Mouse (Mus musculus): ENCODE data around the gene Arfgap3. TPM values are rescaled to one million over a fixed set of nuclear protein-coding genes. Genes with fewer than 3 reads are reported as not detected.
"Not testable (repeated sequence)": the region's sequence is repeated elsewhere in the genome, so short reads cannot be mapped to it uniquely, and the experiment has no call there.

Gene Arfgap3
- polyA plus RNA-seq, 1 experiment from 2014 or later = 37.4 TPM

- not testable (repeated sequence) for H3K27ac ChIP-seq (ENCODE audit: low read depth, low read length)
Observed at GRCm38 (mm10) chr15:83368702-83369101, 18.7 kb upstream of the Arfgap3 start.

DNA sequence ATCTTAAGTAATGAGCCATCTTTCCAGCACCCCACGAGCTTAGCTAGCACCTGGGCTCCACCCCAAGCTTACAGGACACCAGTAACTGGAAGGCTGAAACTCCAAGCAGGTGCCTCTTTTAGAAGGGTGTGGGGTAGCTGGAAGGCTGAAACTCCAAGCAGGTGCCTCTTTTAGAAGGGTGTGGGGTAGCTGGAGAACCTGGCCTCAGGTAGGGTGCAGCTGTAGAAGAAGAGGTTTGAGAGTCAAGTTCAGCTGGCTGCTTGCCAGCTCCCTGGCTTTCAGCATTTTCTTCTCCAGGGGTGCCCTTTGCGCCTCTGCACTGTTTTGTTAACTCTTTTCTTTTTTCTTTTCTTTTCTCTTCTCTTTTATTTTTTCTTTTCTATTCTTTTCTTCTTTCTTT lies 18.2 kb upstream of the Arfgap3 start:
- Histone ChIP-seq H3K4me3 (ENCODE audit: low read depth, low read length) (no peak overlapping the region), H3K9ac (replicated peaks; ENCODE audit: low read depth, low read length) (no peak overlapping the region), H3K4me2 (ENCODE audit: low read depth, low read length) (no peak overlapping the region), H3K27me3 (ENCODE audit: control insufficient read depth, insufficient read depth, low read length) (no peaks in the 10 kb centered on the region), H3K27ac (ENCODE audit: low read depth, low read length) (no peak overlapping the region), H3K9me3 (ENCODE audit: control insufficient read depth, low read length) (no peaks in the 10 kb centered on the region), H3K4me1 (ENCODE audit: control insufficient read depth, insufficient read depth, low read length) (no peaks in the 10 kb centered on the region), H3K36me3 (ENCODE audit: control insufficient read depth, insufficient read depth, low read length) (no peaks in the 10 kb centered on the region)
- ATAC-seq (ENCODE audit: low read depth) = no peak
- 88% methylated on average over 2 of the region's 2 CpGs for WGBS

More at GRCm38 (mm10) chr15:83368702-83369101, 18.7 kb upstream of the Arfgap3 start:
- not testable (repeated sequence) for ATAC-seq (ENCODE audit: low read depth); H3K4me2 ChIP-seq (ENCODE audit: low read depth, low read length); H3K4me1 ChIP-seq (ENCODE audit: control insufficient read depth, insufficient read depth, low read length); H3K27me3 ChIP-seq (ENCODE audit: control insufficient read depth, insufficient read depth, low read length); H3K9ac ChIP-seq (replicated peaks; ENCODE audit: low read depth, low read length); H3K36me3 ChIP-seq (ENCODE audit: control insufficient read depth, insufficient read depth, low read length); H3K9me3 ChIP-seq (ENCODE audit: control insufficient read depth, low read length); H3K4me3 ChIP-seq (ENCODE audit: low read depth, low read length)
- 93% methylated on average over 4 of the region's 4 CpGs for WGBS

DNA sequence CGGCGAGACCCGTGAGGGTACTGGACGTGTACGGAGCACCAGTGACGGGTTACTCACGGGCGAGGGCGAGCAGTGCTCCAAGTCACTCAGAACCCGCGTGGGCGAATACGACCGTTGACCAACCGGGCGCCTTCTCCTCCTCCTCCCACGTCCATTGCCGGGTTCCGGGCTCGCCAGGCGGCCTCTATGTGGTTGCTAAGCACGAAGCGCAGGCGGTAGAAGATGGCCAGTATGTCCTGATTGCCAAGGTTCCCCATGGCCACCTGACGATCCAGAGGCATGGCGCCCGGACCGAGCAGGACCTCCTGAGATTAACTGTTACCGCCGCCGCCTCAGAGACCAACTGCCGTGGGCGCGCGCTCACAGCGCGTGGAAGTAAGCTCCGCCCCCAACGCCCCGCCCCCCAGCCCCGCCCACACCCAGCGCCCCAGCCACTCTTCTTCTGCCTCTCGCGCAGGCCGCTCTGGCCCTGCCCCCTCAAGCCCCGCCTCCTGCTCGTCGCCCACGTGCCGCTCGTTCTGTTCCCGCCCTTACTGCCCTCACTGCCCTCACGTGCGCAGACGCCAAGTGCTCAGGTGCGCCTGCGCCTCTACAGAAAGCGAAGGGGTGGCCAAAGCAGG lies 17.0 kb upstream of the Arfgap3 start:
- no peaks in the 10 kb centered on the region for H3K36me3 ChIP-seq (ENCODE audit: control insufficient read depth, insufficient read depth, low read length)
- peak; percentile 91 for ATAC-seq (ENCODE audit: low read depth)
- 27% methylated on average over 54 of the region's 58 CpGs for WGBS
- H3K4me1 ChIP-seq (ENCODE audit: control insufficient read depth, insufficient read depth, low read length) = no peaks in the 10 kb centered on the region
- H3K27ac ChIP-seq (ENCODE audit: low read depth, low read length) = no peak overlapping the region
- H3K4me2 ChIP-seq (ENCODE audit: low read depth, low read length) = peak overlapping the region; percentile 54
- no peak overlapping the region for H3K9ac ChIP-seq (replicated peaks; ENCODE audit: low read depth, low read length)
- no peaks in the 10 kb centered on the region for H3K27me3 ChIP-seq (ENCODE audit: control insufficient read depth, insufficient read depth, low read length)
- peak overlapping the region; percentile 29 for H3K4me3 ChIP-seq (ENCODE audit: low read depth, low read length)
- H3K9me3 ChIP-seq (ENCODE audit: control insufficient read depth, low read length) = no peaks in the 10 kb centered on the region

DNA sequence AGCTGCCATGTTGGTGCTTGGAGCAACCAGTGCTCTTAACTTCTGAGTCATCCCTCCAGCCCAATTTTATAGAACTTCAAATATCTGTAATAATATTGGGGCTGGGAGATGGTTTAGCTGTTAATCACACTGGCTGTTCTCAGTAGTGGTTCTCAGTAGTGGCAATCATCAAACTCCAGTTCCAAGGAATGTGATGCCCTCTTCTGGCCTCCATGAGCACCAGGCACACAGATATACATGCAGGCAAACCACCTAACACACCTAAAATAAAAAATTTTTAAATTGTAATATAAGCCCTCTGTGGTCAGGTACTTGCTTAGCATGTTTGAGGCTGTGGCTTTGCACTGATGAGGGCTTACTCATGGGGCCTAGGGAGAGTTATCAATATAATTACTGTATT lies 15.7 kb upstream of the Arfgap3 start:
- H3K27me3 ChIP-seq (ENCODE audit: control insufficient read depth, insufficient read depth, low read length) = no peaks in the 10 kb centered on the region
- H3K36me3 ChIP-seq (ENCODE audit: control insufficient read depth, insufficient read depth, low read length) = no peaks in the 10 kb centered on the region
- H3K9me3 ChIP-seq (ENCODE audit: control insufficient read depth, low read length) = no peaks in the 10 kb centered on the region
- no peak overlapping the region for H3K9ac ChIP-seq (replicated peaks; ENCODE audit: low read depth, low read length)
- H3K4me3 ChIP-seq (ENCODE audit: low read depth, low read length) = no peak overlapping the region
- no peak for ATAC-seq (ENCODE audit: low read depth)
- no peak overlapping the region for H3K27ac ChIP-seq (ENCODE audit: low read depth, low read length)
- no peak overlapping the region for H3K4me2 ChIP-seq (ENCODE audit: low read depth, low read length)
- no peaks in the 10 kb centered on the region for H3K4me1 ChIP-seq (ENCODE audit: control insufficient read depth, insufficient read depth, low read length)

- Histone ChIP-seq H3K36me3 (ENCODE audit: control insufficient read depth, insufficient read depth, low read length) (no peaks in the 10 kb centered on the region), H3K4me3 (ENCODE audit: low read depth, low read length) (no peak overlapping the region), H3K27ac (ENCODE audit: low read depth, low read length) (no peak overlapping the region), H3K4me2 (ENCODE audit: low read depth, low read length) (no peak overlapping the region), H3K27me3 (ENCODE audit: control insufficient read depth, insufficient read depth, low read length) (no peaks in the 10 kb centered on the region), H3K9ac (replicated peaks; ENCODE audit: low read depth, low read length) (no peak overlapping the region), H3K9me3 (ENCODE audit: control insufficient read depth, low read length) (no peaks in the 10 kb centered on the region), H3K4me1 (ENCODE audit: control insufficient read depth, insufficient read depth, low read length) (no peaks in the 10 kb centered on the region)
- WGBS = 71% methylated on average over 3 of the region's 3 CpGs
- ATAC-seq (ENCODE audit: low read depth) = no peak
Observed at GRCm38 (mm10) chr15:83364194-83364593, 14.1 kb upstream of the Arfgap3 start.

DNA sequence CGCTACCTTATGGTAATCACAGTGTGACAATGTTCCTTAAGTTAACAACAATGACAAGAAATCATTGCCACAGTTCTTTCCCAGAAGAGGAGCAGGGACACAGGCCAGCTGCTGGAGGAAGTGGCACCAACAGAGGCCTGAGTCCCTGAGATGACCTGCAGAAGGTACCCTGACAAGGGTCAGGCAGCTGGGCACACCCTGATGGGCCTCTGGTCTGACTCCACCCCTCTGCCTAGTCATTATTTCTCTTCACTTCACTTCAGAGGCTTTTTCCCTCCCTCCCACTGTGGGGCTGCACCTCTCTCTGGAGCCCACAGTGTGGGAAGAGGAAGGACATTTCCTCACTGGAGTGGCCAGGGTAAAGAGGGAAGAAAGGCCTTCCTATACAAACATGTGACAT lies 12.8 kb upstream of the Arfgap3 start:
- not testable (repeated sequence) for ATAC-seq (ENCODE audit: low read depth); H3K4me2 ChIP-seq (ENCODE audit: low read depth, low read length); H3K9me3 ChIP-seq (ENCODE audit: control insufficient read depth, low read length); H3K27me3 ChIP-seq (ENCODE audit: control insufficient read depth, insufficient read depth, low read length); H3K9ac ChIP-seq (replicated peaks; ENCODE audit: low read depth, low read length); H3K4me3 ChIP-seq (ENCODE audit: low read depth, low read length); H3K36me3 ChIP-seq (ENCODE audit: control insufficient read depth, insufficient read depth, low read length); H3K27ac ChIP-seq (ENCODE audit: low read depth, low read length); H3K4me1 ChIP-seq (ENCODE audit: control insufficient read depth, insufficient read depth, low read length)
- WGBS = 86% methylated on average over 1 of the region's 1 CpGs

GRCm38 (mm10) chr15:83360899-83361298 lies 10.9 kb upstream of the Arfgap3 start:
- not testable (repeated sequence) for H3K9ac ChIP-seq (replicated peaks; ENCODE audit: low read depth, low read length); H3K4me3 ChIP-seq (ENCODE audit: low read depth, low read length); H3K4me1 ChIP-seq (ENCODE audit: control insufficient read depth, insufficient read depth, low read length); ATAC-seq (ENCODE audit: low read depth); H3K27me3 ChIP-seq (ENCODE audit: control insufficient read depth, insufficient read depth, low read length); H3K9me3 ChIP-seq (ENCODE audit: control insufficient read depth, low read length); H3K27ac ChIP-seq (ENCODE audit: low read depth, low read length); H3K4me2 ChIP-seq (ENCODE audit: low read depth, low read length); H3K36me3 ChIP-seq (ENCODE audit: control insufficient read depth, insufficient read depth, low read length)
- WGBS = 53% methylated on average over 5 of the region's 5 CpGs

DNA sequence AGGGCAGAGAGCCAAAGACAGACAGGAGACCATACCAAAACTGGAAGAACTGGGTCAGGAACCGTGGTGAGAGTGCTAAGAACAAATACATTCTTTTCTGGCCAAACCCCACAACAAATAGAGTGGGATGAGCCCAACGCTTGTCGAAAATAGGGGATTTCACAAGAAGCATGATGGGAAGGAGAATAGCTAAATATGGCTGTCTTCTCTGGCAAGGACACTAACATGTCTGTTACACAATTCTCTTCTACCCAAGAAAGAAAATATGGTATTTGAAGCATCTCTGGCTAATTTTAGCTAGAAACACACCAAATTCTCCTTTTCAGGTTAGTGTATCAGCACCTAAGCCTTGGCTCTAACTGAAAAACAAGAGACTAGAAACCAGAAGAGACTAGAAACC lies 10.1 kb upstream of the Arfgap3 start:
- WGBS = 80% methylated on average over 3 of the region's 3 CpGs
- Histone ChIP-seq H3K4me2 (ENCODE audit: low read depth, low read length) (no peak overlapping the region), H3K9ac (replicated peaks; ENCODE audit: low read depth, low read length) (no peak overlapping the region), H3K27me3 (ENCODE audit: control insufficient read depth, insufficient read depth, low read length) (no peaks in the 10 kb centered on the region), H3K36me3 (ENCODE audit: control insufficient read depth, insufficient read depth, low read length) (no peaks in the 10 kb centered on the region), H3K27ac (ENCODE audit: low read depth, low read length) (no peak overlapping the region), H3K9me3 (ENCODE audit: control insufficient read depth, low read length) (no peaks in the 10 kb centered on the region), H3K4me1 (ENCODE audit: control insufficient read depth, insufficient read depth, low read length) (no peaks in the 10 kb centered on the region), H3K4me3 (ENCODE audit: low read depth, low read length) (no peak overlapping the region)
- ATAC-seq (ENCODE audit: low read depth) = no peak

- Histone ChIP-seq H3K4me1 (ENCODE audit: control insufficient read depth, insufficient read depth, low read length) (no peaks in the 10 kb centered on the region), H3K4me3 (ENCODE audit: low read depth, low read length) (no peak overlapping the region)
- WGBS = 88% methylated on average over 1 of the region's 1 CpGs
Observed at GRCm38 (mm10) chr15:83358476-83358875, 8.4 kb upstream of the Arfgap3 start.

More at GRCm38 (mm10) chr15:83358476-83358875, 8.4 kb upstream of the Arfgap3 start:
- H3K4me2 ChIP-seq (ENCODE audit: low read depth, low read length) = no peak overlapping the region
- H3K9ac ChIP-seq (replicated peaks; ENCODE audit: low read depth, low read length) = no peak overlapping the region
- H3K9me3 ChIP-seq (ENCODE audit: control insufficient read depth, low read length) = no peaks in the 10 kb centered on the region
- no peaks in the 10 kb centered on the region for H3K36me3 ChIP-seq (ENCODE audit: control insufficient read depth, insufficient read depth, low read length)
- H3K27me3 ChIP-seq (ENCODE audit: control insufficient read depth, insufficient read depth, low read length) = no peaks in the 10 kb centered on the region
- H3K27ac ChIP-seq (ENCODE audit: low read depth, low read length) = no peak overlapping the region
- no peak for ATAC-seq (ENCODE audit: low read depth)

Measured in neural tube, embryonic 14.5 days (tissue).